ENCODE assay signal across 9 mouse cellular contexts in genomic region chr11:72522616-72523041, GRCm38 (mm10). TPM values are rescaled to one million over a fixed set of nuclear protein-coding genes. Genes with fewer than 3 reads are reported as not detected.
DNase-seq lines count a peak whose midpoint lies in the region; ATAC-seq and TF ChIP-seq lines count a peak whose summit lies in the region.
"Had no signal": no experiment of that assay in that cellular context is flagged by ENCODE, and none has a peak within 500 bp of the region (broad histone marks: within the 10 kb centered on the region; RNA-seq: fewer than 3 reads in every experiment).

No protein-coding gene starts in this region.

- H3K36me3 ChIP-seq in lung, embryonic 14.5 days (ENCODE audit: insufficient read depth) = no peaks in the 10 kb centered on the region
- H3K36me3 ChIP-seq: limb, embryonic 15.5 days had no signal

- no peak for ATAC-seq in lung, embryonic 14.5 days (ENCODE audit: insufficient read depth)
- no peak for ATAC-seq in CD4-positive, CD25-positive, alpha-beta regulatory T cell, adult 4 months

- no peak overlapping the region for H3K27ac ChIP-seq in lung, embryonic 14.5 days (ENCODE audit: low read depth)

- H3K4me2 ChIP-seq in lung, embryonic 14.5 days = no peak overlapping the region
- H3K4me2 ChIP-seq: limb, embryonic 15.5 days had no signal

- no peaks in the 10 kb centered on the region for H3K9me3 ChIP-seq in lung, embryonic 14.5 days (ENCODE audit: low read depth, low read length)
- H3K9me3 ChIP-seq: limb, embryonic 15.5 days had no signal

- intact Hi-C loops in heart, postnatal 36 days (cut with DNase I) = no loop called here

- no peak overlapping the region for H3K9ac ChIP-seq in lung, embryonic 14.5 days
- H3K9ac ChIP-seq: limb, embryonic 15.5 days had no signal

- no peak for TF ChIP-seq CTCF in lung, embryonic 14.5 days (IDR thresholded peaks at IDR 0.05; ENCODE audit: low read depth)

- H3K4me3 ChIP-seq in lung, embryonic 14.5 days (ENCODE audit: low read depth, low read length) = no peak overlapping the region
- H3K4me3 ChIP-seq: limb, embryonic 15.5 days had no signal

- H3K27me3 ChIP-seq in lung, embryonic 14.5 days (ENCODE audit: insufficient read depth, low read length) = no peaks in the 10 kb centered on the region
- H3K27me3 ChIP-seq: limb, embryonic 15.5 days had no signal

- DNase-seq in left cerebral cortex, adult 18-20 months (ENCODE audit: low spot score in 2 of 2) = peak; percentile 39
- no peak for DNase-seq in left cerebral cortex, adult 11 months (ENCODE audit: low spot score)
- DNase-seq in cerebellum, postnatal 25 days = peak; percentile 65 to 74
- DNase-seq in heart, postnatal 36 days = peak; percentile 67 to 73
- peak; percentile 61 for DNase-seq in lung, embryonic 14.5 days
- DNase-seq in neural tube, embryonic 10.5 days (ENCODE audit: extremely low spot score, low spot score) = no peak
- DNase-seq in thymus, postnatal 10 days (ENCODE audit: low spot score in 2 of 2) = no peak

- H3K4me1 ChIP-seq in lung, embryonic 14.5 days (ENCODE audit: insufficient read depth) = no peaks in the 10 kb centered on the region

- 53% methylated on average over 5 of the region's 5 CpGs for WGBS in lung, embryonic 14.5 days

RNA-seq across cellular contexts. Expression of gene Spns3, which starts 27.7 kb away (rescaled TPM):
- total RNA-seq in left cerebral cortex, adult 18-20 months (2021) = under 1 TPM; 0.21 to 0.28 TPM
- under 1 TPM in 1 of 2 experiments, not detected in 1; 0.16 TPM for total RNA-seq in heart, postnatal 36 days (2021)
- polyA plus RNA-seq in lung, embryonic 14.5 days (2014; fragmentation: Nextera tagmentation; extraction: Ambion mirVana) = 0.09 TPM in 1 of 2 replicates, not detected in the other
- polyA plus RNA-seq in CD4-positive, CD25-positive, alpha-beta regulatory T cell, adult 4 months (2017; shearing (Covaris generic)) = 1 to 10 TPM in 1 of 2 experiments, under 1 TPM in 1; 0.86 to 1.6 TPM

RNA-seq across cellular contexts. Expression of gene Spns2, which starts 32.9 kb away (rescaled TPM):
- 10 to 100 TPM; 53.7 to 55.4 TPM for total RNA-seq in left cerebral cortex, adult 18-20 months (2021)
- total RNA-seq in heart, postnatal 36 days (2021) = 10 to 100 TPM in 1 of 2 experiments, 1 to 10 TPM in 1; 9.7 to 11.0 TPM
- polyA plus RNA-seq in lung, embryonic 14.5 days (2014; fragmentation: Nextera tagmentation; extraction: Ambion mirVana) = 7.5 and 8.5 TPM in 2 replicates
- not detected for polyA plus RNA-seq in CD4-positive, CD25-positive, alpha-beta regulatory T cell, adult 4 months (2017; shearing (Covaris generic))

Comparison
In these comparisons a context has a peak if more than half of its experiments do, and no peak if none do; other contexts are left out.
1. DNase-seq: peak in left cerebral cortex, adult 18-20 months (2 of 2), cerebellum, postnatal 25 days (2 of 2), heart, postnatal 36 days (2 of 2) and lung, embryonic 14.5 days (single experiment); none in left cerebral cortex, adult 11 months (single experiment), neural tube, embryonic 10.5 days (single experiment) and thymus, postnatal 10 days (0 of 2).
2. RNA of gene Spns2, which starts 32.9 kb away (total RNA-seq): 53.7 to 55.4 TPM in left cerebral cortex, adult 18-20 months; 9.7 to 11.0 TPM in heart, postnatal 36 days; every median in the first group is over 4 times any median in the second.